Mouse (Mus musculus): ENCODE data around the gene Ly6g5c.
"Not testable (repeated sequence)": the region's sequence is repeated elsewhere in the genome, so short reads cannot be mapped to it uniquely, and the experiment has no call there.

The Ly6g5c gene

DNA sequence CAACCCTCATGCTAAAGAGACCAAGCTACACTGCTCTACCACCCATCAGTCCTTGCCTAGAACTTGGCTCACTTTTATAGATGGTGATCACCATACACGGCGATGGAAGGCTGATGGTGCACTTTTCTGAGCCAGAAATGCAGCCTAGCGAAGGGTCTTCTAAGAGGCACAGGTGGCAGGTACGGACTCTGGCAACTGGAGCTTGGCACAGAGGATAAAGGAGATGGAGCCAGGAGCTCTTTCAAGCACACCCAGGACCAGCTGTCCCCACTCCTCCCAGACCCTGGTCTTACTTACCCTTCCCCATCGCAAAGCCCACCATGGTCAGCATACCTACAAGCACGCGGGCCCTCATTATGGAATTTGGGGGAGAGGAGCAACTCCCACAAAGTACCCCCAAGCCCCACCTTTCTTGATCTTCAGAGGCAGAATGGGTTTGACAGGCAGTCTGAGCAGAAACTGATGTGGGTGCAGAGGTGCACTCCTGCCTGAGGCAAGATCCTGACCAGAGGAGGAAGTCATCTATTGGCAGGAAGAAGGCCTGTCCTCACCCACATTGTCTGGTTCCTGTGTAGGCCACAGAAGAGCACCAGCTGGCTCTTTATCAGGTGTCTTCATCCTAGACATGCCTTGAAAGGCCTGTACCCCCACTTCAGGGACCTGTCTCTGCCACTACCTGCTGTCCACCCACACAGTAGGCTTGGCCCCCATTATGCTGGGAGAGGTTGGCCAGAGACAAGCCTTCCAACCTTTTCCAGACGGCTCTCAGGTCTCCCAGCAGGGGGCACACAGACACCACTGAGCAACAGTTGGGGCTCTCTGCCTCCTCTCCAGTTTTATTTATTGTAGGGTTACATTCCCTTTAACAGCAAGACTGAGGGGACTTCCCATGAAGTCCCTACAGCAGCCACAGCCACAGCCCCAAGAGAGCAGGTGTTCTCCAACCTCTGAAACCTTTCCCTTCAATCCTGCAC, 7.3 kb downstream of the Ly6g5c start, which contains the start of gene Ly6g5b:
Gene Ly6g5b, minus strand, starts transcription at position 383 of the 974 bp plus-strand sequence.
- DNase-seq: peak in 1 of 2 experiments; percentile 33

DNA sequence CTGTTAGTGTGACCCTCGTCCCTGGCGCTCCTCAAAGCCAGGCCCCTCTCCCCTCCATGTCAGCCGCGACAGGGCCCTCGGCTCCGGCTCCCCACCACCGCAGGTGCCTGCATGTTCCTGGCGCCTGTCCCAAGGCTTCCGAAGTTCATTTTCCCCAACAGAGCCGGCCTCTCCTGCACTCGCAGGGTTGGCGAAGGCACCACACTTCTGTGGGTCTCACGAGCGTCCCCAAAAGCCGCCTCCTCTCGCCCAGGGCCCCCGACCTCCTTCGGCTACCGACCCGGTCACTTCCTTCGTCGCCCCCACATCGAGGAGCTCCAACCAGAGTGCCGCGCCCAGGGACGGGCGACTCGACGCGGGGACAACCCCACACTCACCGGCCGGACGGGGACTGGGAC, 12.7 kb downstream of the Ly6g5c start:
- DNase-seq: no peak

DNA sequence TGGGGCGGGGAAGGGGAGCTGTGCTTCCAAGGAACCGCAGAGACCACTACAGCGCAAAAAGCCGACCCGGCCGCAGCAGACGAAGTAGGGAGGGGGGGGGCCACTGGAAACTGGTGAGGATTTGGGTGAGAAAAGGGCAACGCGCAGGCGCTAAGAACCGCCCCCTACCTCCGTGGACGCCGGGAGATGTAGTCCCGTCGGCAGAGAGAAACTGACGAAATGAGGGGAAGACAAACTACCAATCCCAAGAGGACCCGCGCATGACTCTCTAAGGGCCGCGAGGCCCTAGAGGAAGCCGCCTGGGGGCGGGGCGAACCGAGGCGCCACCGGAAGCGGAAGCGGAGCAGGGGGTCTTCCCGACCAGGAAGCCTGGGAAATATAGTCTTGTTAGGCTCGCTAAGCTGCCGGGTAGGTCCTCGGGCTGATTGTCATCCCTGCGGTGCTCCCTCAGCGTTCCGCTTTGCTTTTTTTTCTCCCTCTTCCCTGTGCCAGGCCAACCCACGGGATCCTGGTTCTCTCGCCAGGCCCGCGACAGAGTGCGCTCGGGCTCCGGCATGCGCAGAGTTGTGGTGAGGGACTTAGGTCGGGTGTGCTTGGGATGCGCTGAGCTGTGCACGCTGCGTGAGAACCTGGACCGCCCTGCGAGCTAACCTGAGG, 13.2 kb downstream of the Ly6g5c start, which contains the start of gene Gpank1:
Gene Gpank1, plus strand, starts transcription at position 313 of the 657 bp plus-strand sequence.
- DNase-seq: peak; percentile 97 to 98

DNA sequence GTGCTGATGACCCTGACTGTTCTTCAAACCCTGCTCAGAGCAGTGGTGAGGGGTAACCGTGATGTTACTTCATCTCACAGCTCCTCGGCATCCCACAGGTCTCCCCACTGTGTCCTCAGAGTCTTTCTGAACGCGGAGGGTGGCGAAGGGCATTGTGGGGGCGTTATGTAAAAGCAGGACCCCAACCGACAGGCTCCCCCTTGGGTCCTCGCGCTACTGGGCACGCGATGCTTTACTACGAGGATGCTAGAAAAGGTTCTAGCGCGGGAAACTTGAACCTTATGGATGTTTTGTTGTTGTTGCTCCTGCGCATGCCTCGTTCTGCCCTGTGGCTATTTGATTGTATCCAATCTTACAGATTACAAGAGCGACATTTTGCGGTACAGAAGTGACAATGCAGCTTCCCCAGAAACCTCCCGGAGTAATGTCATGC, 13.8 kb downstream of the Ly6g5c start, which contains the start of gene Csnk2b:
Gene Csnk2b, minus strand, starts transcription at position 183 of the 433 bp plus-strand sequence.
- DNase-seq: peak in 1 of 2 experiments; percentile 39

DNA sequence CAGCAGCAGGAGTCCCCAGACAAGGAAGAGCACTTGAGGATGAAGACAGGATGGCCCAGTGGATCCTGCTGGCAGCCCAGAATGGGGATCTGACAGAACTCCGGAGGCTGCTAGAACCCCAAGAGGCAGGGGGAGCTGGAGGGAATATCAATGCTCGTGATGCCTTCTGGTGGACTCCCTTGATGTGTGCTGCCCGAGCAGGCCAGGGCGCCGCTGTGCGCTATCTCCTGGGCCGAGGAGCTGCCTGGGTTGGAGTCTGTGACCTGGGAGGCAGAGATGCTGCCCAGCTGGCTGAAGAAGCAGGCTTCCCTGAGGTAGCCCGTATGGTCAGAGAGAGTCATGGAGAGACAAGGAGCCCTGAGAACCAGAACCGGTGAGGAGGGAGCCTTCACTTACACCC, 15.2 kb downstream of the Ly6g5c start:
- not testable (repeated sequence) for DNase-seq

DNA sequence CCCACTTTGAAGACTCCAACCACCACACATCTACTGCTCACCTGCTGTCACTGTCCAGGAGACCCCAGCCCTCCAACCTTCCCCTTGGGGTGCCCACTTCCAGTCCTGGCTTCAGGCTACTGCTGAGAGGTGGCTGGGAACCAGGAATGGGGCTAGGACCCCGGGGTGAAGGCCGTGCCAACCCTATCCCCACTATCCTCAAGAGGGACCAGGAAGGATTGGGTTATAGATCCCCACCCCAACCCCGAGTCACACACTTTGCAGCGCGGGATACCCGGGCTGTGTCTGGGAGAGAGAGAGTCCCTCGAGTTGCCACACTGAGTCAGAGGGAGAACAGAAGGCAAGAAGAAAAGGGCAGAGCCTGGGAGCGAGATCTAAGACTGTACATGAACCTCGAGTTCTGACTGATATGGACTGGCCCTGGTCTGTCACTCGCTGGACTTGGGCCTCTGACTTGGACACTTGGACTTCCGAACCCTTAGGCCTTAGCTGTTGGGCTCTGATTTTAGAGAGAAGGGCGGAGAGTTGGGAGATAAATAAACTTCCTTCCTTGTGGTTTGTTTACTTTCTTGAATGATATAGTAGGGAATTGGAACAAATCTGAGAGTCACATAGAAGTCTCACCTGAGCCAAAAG, 16.3 kb downstream of the Ly6g5c start:
- not testable (repeated sequence) for DNase-seq

DNA sequence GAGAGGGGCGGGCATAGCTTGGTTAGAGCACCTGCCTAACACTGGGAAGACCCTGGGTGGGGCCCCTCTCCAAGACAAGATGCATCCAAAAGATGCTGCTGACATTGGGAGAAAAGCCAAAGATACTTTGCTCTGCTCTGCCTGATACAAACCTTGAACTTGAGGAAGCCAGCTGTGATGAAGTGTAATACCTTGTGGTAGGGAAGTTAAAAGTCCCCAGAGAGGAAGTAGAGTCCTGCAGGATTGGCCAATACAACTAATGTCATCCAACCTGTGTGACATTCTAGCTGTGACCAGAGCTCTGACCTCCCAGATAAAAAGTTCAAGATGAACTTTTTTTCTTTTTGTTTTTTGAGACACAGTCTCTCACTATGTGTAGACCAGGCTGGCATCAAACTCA, 17.0 kb downstream of the Ly6g5c start:
- DNase-seq: no peak

DNA sequence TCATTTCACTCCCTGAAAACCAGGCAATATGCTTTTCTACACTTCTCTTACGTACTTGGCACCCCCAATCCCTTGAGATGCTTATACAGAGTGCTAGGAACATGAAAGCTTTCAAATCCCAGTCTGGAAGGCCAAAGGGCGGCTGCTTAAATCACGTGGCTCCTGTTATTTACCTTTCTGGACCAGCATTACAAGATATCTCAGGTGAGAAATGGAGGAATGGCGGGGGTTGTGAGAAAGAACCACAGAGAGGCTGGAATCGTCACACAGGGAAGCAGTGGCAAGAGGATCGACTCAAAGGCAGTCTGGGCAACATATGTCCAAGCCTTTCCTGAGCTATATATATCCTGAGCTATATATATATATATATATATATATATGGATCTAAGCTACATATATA, 17.5 kb downstream of the Ly6g5c start:
- no peak for DNase-seq

DNA sequence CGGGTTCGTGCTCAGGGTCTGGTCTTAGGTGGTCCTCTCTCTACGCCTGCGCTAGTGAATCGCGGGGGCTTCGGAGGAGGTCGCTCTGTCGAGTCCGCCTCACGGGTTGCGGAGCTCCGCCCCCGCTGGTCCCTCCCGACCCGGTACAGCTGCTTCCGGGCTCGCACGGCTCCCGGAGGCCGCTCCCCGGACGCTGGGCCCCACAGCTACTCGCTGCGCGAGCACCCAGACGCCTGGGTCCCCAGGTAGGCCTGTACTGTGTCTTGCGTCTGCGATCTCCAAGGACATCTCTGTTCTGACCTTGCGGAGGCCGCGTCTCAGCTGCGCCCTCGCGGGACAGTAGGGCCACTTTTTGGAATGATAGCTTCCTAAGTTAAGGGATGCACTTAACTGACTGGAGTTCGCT, 18.1 kb downstream of the Ly6g5c start, which contains the start of gene D17H6S53E:
Gene D17H6S53E, plus strand, starts transcription at position 168 of the 406 bp plus-strand sequence.
- DNase-seq: peak; percentile 77 to 81

DNA sequence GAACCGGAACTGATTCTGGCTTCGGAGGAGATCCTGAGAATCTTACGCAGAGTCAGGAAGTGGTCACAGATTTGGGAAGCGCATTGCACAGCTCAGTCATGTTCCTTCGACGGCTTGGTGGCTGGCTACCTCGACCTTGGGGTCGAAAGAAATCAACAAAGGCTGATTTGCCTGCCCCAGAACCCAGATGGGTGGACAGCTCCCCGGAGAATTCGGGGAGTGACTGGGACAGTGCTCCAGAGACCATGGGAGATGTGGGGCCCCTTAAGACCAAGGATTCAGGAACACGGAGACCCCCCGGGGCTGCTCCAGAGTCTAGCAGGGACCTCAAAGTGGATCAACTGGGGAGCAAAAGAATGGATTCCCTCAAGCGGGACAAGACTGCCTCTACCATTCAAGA, 18.9 kb downstream of the Ly6g5c start:
- DNase-seq: no peak

DNA sequence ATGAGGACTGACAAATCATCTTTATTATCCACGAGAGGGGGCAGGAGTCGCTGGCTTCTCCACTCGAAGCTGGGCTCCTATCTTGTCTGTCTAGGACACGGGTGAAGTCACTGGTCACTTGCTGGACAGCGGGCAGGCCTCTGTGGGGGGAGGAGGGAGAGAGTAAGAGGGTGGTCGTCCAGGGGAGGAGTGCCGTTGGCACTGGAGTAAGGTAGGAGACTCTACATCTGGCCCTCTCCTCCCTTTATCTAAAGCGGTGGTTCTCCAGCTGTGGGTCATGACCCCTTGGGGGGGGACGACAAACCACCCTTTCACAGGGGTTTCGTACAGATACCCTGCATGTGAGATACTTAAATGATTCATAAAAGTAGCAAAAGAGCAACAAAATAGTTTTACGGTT, 20.9 kb downstream of the Ly6g5c start:
- DNase-seq: no peak

DNA sequence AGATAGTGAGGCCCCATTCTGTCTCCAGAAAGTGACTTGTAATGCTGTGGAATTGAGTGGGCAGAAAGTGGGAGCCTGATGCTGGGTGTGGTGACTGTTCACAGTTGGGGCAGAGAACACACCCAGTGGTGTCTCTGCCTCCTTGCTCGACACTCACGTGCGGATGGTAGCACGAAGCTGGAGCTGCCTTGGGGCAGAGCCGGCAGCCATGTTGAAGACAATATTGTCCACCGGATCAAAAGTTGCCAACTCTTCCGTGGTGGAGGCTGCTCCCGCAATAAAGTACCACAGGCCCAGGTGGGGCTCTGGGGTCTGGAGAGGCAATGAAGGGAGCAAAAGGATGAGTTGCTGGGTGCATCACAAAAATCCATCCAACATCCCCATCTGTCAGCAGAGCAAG, 23.0 kb downstream of the Ly6g5c start:
- DNase-seq: no peak

DNA sequence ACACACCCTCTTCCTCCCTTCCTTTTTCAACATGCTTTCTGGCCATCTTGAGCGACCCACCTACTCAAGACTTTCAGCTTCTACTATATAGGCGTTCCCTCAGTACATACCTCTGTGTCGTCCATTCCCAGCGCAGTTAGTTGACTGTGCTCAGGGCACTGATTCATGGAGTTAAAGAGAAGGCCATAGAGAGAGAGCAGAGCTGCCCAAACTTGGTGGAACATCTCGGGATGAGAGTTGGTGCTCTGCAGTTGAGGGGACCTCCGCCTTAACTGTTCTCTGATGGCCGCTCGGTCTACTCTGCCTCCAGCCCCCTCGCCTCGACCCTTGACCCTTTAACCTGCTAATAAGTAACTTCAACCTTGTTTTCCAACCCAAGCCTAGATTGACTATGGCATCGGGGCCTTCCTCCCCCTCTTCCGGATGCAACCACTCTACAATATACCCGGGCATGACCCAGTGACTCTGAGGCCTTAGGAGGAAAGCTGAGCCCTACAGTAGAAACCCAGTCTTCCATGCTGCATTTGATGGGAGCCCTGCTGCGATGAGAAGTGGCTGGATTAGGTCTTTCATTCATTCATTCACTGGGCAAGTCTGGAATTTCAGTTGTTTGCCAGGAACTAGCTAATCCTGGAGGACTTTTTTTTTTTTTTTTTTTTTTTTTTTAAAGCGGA, 23.6 kb downstream of the Ly6g5c start, which contains the start of gene Apom:
Gene Apom, minus strand, starts transcription at position 551 of the 674 bp plus-strand sequence.
- no peak for DNase-seq

DNA sequence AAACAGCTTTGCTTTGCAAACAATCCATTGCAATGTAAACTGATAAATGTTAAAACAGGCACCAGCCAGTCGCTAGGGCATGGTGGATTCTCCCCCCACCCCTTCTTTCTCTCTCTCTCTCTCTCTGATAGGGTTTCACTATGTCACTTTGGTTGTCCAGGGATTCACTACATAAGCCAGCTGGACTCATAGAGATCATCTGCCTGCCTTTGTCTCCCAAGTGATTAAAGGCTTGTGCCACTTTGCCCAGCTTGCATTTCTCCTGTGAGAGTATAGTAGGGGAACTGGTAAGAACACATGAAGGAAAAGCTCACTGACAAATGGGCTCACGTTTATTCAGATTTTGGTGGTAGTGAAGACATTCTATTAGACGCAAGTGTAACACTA, 24.1 kb downstream of the Ly6g5c start:
- DNase-seq: no peak

DNA sequence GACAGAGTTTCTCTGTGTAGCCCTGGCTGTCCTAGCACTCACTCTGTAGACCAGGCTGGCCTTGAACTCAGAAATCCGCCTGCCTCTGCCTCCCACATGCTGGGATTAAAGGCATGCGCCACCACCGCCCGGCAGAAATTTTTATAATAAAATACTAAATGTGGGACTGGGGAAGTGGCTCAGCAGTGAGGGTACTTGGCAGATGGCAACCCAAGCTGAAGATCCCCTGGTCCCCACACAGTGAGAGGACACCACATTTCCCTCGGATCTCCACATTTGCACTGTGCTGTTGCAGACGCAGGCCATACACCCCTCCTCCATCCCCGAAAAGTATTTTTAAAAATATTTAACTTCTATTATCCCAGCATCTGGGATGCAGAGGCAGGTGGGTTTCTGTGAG, 25.4 kb downstream of the Ly6g5c start:
- no peak for DNase-seq

DNA sequence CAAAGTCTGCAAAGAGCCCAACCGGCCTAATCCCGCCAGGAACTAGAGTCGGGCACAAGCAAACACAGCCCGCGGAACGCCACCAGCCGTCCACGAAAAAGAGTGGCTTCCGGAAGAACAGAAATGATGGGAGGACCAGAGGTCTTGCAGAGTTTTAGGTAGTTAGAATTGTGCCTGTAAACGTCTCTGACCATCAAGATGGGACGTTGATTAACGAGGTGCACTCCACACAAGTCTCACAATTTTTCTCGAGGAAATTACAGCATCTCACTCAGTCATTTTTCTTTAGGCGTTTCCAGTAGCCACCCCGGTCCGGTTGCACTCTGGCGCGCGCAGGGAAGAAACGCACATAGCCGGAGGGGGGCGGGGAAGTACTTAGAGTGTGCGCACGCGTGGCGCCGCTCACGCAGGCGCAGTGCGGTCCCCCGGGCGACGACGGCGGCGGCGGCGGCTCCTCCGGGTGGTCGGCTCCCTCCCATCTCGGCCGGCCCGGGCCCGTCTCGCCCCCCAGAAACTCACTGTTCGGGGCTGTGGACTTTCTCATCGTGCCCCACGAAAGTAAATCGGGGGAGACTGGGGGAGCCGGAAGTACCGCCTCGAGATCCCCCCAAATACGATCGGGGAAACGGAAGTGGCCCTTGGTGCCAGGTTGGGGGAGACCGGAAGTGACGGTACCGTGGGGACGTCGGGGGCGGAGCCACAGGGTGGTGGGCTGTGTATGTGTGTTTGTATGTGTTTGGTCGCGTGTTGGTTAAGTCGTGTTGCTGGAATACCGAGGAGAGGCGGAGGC, 26.9 kb downstream of the Ly6g5c start, which contains the start of gene Bag6:
Gene Bag6, plus strand, starts transcription at position 378 of the 790 bp plus-strand sequence.
- DNase-seq: peak; percentile 84 to 90

DNA sequence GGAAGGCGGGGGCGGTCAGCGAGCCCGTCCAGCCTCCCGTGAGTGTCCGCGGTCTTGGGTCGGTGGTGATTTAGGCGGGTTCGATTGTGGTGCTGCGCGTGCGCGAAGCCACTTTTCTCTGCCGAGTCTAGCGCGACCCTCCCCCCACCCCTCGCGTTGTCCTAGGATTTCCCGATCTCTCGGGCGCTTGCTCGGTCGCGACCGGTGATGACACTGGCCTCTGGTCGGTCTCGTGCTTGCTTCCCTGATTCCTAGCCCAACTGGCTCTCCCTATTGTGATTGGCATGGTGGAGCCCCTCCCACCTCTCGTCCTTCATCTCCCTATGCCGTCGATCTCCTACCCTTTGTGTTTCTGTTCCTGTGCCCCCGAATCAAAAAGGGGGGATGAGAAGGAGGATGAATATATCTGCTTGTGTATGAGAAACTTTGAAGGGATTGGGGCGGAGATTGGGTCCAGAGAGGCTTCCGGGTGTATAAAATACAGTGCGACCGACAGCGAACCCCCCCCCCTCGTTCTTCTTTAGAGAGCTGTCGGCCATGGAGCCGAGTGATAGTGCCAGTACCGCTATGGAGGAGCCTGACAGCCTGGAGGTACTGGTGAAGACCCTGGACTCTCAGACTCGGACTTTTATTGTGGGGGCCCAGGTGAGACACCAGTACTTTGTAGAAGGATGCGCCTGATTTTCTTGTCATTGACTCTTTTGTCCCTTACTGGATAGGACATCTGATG, 27.7 kb downstream of the Ly6g5c start:
- DNase-seq: no peak

DNA sequence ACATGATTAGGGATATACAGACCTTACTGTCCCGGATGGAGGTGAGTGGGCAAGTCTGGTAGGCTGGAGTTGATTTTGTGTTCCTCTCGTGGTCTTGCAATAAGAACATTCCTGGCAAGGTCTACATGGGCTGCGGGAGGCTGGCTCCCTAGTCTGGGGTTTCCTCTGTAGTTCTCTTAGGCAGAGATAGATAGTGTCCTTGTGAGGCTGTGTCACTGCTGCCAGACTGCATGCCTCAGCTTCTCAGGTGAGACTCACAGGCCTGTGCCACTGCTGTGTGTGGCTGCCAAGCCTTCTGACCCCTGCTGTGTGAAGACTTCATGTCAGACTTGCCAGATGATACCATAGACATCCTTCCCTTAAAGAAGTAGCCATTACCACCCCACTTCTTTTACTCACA, 31.2 kb downstream of the Ly6g5c start:
- DNase-seq: no peak

DNA sequence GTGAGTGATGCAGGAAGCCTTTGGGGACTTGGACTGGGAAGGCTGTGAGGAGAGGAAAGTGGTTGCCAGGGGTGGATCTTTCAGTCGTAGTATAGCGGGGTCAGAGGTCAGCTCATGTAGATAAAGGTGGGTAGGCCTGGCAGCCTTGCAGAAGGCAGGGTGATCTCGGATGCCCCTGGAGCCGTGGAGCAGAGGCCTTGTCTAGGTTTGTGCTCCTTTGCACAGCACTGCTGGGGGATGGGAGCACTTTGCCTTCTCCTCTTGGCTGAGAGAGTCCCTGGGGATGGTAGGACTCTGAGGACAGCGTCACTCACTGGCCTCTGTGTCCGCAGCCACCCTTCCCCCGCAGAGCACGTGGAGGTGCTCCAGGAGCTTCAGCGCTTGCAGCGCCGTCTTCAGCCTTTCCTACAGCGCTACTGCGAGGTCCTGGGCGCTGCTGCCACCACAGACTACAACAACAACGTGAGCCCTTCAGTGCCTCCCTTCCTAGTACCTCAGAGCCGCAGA, 32.5 kb downstream of the Ly6g5c start:
- no peak for DNase-seq

DNA sequence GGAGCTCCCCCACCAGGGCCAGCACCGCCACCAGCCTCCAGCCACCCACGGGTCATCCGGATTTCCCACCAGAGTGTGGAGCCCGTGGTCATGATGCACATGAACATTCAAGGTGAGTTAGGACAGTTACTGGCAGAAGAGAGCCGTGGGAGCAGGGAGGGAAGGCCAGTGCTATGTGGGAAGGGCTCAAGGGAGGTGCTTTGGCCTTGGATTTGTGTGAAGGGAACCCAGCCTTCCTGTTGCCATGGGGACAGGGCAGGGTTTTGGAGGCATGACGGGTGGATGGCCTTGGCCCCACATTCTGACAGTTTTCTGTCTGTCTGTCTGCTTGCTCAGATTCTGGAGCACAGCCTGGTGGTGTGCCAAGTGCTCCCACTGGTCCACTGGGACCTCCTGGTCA, 33.9 kb downstream of the Ly6g5c start:
- no peak for DNase-seq

Measured in thymus, adult 18-20 months (tissue).